Mouse (Mus musculus) thymus, postnatal 4 days (tissue): ENCODE data around the gene Sprr2a2.
"Not testable (repeated sequence)": the region's sequence is repeated elsewhere in the genome, so short reads cannot be mapped to it uniquely, and the experiment has no call there.

ENCODE experiments used
- DNase-seq: peaks from one replicate; pipeline ENCODE4 v3.0.0; 2021

The Sprr2a2 gene

DNA sequence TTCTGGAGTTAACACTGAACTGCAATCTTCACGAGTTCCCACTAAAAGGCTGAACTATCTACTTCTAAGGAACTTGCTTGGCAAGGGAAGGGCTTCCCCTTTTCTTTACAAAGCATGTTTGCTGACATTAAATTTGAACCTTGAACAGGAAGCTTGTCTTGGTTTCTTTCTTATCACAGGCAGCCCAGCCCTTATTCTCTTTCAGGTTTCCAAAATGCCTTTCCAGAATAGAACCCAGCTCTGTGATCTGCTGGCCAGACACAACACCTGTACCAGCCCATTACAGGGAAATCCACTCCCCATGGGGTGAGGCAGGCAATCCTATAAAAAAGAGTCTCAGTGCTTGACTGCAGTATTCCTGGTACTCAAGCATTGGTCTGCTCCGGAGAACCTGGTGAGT, at the start of gene Sprr2a2, which contains the start of gene Sprr2a1:
Gene Sprr2a2, plus strand, starts transcription at position 352 of the 400 bp plus-strand sequence.
Gene Sprr2a1, plus strand, starts transcription at position 231 of the 400 bp plus-strand sequence.
- not testable (repeated sequence) for DNase-seq

DNA sequence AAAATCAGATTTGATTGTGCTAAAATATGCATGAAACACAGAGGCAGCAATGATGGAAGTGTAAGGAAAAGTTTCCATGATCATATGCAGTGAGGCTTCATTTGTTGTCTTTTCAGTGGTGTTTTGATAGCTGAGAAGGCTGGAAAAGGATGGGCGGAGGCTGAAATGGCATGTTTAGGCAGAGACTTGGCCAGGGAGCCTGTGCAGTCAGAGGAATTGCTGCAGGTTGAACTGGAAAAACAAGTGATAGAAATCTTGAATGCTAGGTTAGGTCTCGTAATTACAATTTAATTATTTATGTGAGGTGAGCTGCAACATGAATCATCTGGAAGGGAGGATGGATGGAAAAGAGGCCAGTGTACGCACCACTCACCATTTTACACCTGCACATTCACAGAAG, 45.9 kb upstream of the Sprr2a2 start:
- DNase-seq: no peak

DNA sequence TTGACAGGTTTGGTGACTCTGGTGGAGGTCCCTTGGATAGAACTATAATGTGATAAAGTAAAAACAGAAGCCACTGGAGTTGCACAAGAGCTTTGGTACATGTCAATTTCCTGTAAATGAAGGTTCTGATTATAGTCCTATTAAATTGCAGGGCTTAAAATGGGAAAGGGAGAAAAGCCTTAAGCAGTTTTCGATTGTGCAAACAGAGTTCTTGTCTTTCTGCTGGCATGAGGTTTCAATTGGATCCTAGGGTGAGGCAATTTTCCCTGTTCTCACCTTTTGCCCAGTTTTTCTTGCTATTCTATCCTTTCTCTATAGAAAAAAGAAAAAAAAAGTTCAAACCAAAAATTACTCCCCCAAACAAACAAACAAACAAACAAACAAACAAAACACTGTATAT, 38.8 kb upstream of the Sprr2a2 start:
- no peak for DNase-seq

DNA sequence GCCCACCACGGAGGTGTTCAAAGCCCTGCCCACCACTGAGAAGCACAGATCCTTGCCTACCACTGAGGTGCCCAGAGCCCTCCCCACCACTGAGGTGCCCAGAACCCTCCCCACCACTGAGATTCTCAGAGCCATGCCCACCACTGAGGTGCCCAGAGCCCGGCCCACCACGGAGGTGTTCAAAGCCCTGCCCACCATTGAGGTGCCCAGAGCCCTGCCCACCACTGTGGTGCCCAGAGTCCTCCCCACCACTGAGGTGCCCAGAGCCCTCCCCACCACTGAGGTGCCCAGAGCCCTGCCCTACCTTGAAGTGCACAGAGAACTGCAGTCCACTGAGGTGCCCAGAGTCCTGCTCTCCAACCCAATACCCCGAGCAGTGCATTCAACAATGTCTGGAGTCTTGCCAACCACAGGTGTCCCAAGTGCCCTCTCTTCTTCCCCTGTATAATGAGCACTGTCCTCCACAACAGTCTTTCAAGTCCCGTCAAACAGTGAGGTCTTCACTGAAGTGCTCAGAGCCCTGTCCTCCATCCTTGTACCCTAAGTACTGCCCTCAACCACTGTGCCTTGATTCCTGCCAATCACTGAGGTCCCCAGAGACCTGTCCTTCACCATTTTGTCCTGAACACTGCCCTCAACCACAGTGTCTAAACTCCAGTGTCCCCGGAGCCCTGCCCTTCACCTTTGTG, 20.1 kb upstream of the Sprr2a2 start:
- DNase-seq: no peak

DNA sequence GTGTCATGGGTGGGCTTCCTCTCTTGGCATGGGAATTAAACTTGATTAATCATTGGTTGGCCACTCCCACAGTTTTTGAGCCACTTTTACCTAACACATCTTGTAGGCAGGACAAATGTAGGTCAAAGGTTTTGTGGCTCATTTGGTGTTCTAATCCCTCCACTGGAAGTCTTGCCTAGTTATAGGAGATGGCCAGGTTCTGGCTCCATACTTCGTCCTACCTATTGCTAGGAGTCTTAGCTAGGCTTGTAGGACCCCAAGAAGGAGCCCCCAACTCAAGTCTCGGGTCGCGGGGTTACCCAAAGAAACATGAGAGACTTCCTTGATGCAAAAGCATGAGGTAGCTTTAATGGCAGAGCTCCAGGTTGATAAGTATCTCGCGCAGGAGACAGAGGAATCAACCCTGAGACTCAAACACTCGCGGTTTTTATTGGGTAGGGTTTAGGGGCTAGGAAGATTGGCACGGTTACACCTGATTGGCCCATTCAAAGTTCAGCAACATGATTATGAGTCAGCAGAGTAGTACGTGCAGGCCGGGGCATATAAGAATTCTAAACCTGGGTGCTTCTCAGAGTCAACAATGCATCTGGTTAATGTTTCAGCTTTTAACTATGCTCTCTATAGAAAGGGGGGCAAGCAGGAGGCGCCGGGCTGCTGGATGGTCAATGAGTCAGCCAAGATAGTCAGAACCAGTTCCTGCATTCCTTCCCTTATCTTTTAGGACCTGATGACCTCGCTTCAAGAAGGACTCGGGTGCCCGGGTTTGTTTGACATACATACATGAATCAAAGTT, 4.4 kb upstream of the Sprr2a2 start:
- not testable (repeated sequence) for DNase-seq

DNA sequence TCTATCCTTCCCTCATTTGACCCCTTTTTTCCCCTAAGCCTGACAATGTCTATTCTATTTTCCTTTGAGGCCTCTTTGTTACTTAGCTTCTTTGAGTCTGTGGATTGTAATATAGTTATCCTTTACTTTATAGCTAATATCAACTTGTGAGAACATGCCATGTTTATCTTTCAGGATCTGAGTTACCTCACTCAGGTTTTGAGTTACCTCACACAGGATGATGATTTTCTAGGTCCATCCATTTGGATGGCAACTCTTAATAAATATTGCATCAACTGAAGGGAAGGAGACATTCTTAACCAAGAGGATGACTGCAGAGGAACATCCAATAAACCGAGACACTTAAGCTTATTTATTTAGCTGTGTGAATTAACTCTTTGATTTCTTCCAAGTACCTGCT, 3.7 kb upstream of the Sprr2a2 start:
- DNase-seq: not testable (repeated sequence)

DNA sequence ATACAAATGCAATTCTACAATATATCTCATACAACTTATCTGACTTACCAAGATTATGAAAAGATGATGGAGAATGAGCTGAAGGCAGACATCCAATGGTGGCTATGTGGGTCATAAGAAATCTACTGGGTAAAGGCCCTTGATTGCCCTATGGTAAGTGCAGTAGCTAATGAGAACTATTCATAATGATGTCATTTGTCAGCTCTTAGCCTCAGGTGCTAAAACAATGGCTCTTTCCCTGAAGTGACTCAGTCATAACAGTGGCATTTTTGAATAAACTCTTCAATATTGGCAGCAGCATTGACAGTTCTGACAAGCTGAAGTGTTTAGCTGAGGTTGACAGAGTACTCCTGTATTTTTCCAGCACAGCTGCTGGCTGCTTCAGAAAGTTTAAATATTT, 2.1 kb upstream of the Sprr2a2 start:
- not testable (repeated sequence) for DNase-seq

DNA sequence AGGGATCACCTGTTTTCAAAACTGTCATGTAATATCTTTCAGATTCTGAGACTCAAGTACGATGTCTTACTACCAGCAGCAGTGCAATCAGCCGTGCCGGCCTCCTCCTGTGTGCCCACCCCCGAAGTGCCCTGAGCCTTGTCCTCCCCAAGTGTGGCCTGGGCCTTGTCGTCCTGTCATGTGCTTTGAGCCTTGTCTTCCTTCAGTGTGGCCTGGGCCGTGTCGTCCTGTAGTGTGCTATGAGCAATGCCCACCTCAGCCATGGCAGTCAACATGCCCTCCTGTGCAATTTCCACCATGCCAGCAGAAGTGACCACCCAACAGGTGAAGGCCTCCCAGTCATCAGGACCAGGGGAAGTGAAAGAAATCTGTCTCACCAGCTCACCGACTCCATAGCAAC, 3.3 kb downstream of the Sprr2a2 start:
- DNase-seq: not testable (repeated sequence)

DNA sequence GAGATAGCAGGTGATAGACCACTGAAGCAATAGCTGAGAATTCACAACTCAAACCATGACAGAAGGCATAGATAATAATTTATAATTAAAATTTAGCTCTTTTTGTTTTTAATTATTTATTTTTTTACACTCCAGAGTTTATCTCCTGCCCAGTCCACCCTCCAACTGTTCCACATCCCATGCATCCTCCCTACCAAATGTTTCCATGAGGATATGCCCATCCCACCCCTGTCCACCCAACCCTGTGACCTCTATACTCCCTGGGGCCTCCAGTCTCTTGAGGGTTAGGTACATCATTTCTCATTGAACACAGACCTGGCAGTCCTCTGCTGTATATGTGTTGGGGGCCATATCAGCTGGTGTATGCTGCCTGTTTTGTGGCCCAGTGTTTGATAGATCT, 8.0 kb downstream of the Sprr2a2 start:
- DNase-seq: not testable (repeated sequence)

DNA sequence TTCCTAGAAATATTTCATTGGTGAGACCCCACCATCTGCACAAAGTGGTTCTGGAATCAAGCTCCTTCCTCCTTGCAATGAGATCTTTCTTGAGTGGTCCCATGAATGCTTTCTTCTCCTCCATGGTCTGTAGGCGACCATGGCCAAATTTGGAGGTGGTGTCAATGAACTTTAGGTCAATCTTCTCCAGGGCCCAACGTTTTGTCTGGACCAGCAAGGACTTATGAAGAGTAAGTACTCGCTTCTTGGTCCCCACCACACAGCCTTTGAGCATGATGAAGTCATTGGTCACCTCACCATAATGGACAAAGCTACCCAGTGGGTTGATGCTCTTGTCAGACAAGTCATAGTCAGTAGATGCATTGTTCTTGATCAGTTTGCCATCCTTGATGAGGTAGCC, 11.7 kb downstream of the Sprr2a2 start:
- DNase-seq: not testable (repeated sequence)

DNA sequence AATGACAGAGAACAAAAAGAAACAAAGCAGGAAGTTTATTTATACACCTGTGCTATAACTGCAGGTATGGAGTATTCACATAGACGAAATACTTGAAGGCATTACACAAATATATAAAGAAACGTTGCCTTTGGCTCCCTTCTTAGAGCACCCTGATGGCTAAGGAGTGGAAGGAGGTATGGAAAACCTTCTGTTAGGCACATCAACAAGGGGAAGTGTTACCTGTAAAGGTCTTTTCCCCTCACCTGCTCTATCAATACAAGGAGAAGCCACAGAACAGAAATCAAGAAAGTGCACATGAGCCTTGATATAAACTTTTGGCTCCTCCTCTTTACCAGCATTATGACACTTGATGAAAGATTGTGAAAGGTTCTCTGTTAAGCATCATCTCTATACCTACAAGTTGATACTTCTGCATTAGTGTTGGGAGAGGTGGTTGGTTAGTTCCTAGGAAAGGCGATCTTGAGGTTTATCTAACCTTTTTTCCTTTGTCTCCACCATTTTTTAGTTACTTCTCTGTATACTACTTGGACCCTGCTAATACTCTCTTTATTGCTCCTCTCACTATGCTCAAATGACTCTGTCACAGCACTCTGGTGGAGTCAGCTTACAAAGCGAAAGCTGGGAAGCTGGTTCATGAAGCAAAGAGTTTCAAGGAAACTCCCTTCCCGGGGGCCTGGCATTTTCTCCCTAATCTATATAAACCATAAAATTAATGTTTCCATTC, 20.9 kb downstream of the Sprr2a2 start:
- DNase-seq: not testable (repeated sequence)

DNA sequence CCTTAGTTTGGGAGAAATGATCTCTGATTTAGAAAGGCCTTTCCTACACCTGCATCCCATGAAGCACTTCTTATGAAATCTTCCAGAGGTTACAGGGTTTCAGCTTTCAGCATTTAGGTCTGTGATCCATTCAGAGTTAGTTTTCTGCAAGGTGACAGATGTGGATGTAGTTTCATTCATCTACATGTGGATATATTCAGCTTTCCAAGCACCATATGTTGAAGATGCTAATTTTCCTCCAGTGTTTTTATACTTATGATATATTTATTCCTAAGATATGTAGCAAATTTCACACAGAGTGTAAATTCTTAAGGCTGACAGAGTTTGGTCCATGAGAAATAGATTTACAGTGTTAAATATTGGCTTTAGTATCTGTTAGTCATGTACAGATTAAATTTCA, 23.0 kb downstream of the Sprr2a2 start:
- not testable (repeated sequence) for DNase-seq

DNA sequence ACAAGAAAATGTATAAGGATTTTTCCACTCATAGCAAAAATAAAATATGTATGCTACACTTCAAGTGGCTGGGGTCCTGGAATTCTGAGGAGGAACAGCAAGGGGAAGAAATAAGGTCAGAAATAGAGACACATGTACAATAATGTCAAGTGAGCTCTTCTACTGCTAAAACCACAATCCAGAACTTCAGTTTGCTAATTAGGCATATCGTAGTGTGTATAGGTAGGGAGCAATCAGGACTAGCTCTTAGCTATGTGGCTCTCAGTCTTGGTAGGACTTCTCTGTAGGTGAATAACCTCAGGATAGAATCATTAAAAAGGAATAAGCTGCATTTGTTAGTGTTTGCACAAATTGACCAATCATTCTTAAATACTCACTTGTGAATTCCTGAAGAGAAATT, 23.5 kb downstream of the Sprr2a2 start:
- DNase-seq: not testable (repeated sequence)

DNA sequence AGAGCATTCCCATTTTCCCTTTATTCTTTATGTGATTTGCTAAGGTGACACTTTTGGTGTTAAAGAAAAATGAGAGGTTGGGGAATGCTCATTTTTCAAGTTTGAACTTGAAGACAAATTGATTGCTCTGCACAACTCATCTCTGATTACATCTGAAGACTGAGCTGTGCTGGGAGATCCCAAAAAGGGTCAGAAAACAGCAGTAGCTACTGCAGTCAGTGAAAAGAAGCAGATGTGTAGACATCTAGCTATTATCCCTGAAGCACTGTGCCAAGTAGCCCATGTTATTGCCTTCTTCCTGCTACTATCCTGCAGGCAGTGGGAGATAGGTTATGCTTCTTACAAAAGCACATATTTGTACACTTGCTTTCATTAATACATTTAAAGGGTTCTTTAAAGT, 29.1 kb downstream of the Sprr2a2 start:
- not testable (repeated sequence) for DNase-seq

DNA sequence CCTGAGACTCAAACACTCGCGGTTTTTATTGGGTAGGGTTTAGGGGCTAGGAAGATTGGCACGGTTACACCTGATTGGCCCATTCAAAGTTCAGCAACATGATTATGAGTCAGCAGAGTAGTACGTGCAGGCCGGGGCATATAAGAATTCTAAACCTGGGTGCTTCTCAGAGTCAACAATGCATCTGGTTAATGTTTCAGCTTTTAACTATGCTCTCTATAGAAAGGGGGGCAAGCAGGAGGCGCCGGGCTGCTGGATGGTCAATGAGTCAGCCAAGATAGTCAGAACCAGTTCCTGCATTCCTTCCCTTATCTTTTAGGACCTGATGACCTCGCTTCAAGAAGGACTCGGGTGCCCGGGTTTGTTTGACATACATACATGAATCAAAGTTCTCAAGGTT, 30.5 kb downstream of the Sprr2a2 start:
- not testable (repeated sequence) for DNase-seq

DNA sequence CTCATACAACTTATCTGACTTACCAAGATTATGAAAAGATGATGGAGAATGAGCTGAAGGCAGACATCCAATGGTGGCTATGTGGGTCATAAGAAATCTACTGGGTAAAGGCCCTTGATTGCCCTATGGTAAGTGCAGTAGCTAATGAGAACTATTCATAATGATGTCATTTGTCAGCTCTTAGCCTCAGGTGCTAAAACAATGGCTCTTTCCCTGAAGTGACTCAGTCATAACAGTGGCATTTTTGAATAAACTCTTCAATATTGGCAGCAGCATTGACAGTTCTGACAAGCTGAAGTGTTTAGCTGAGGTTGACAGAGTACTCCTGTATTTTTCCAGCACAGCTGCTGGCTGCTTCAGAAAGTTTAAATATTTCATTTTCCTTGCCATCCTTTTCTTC, 32.8 kb downstream of the Sprr2a2 start:
- not testable (repeated sequence) for DNase-seq

DNA sequence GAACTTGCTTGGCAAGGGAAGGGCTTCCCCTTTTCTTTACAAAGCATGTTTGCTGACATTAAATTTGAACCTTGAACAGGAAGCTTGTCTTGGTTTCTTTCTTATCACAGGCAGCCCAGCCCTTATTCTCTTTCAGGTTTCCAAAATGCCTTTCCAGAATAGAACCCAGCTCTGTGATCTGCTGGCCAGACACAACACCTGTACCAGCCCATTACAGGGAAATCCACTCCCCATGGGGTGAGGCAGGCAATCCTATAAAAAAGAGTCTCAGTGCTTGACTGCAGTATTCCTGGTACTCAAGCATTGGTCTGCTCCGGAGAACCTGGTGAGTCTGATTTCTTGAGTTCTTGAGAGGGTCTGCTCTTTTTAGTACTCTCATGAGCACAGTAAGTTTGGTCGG, 34.7 kb downstream of the Sprr2a2 start:
- DNase-seq: not testable (repeated sequence)

DNA sequence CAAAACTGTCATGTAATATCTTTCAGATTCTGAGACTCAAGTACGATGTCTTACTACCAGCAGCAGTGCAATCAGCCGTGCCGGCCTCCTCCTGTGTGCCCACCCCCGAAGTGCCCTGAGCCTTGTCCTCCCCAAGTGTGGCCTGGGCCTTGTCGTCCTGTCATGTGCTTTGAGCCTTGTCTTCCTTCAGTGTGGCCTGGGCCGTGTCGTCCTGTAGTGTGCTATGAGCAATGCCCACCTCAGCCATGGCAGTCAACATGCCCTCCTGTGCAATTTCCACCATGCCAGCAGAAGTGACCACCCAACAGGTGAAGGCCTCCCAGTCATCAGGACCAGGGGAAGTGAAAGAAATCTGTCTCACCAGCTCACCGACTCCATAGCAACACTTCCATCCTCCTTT, 38.1 kb downstream of the Sprr2a2 start:
- DNase-seq: not testable (repeated sequence)

DNA sequence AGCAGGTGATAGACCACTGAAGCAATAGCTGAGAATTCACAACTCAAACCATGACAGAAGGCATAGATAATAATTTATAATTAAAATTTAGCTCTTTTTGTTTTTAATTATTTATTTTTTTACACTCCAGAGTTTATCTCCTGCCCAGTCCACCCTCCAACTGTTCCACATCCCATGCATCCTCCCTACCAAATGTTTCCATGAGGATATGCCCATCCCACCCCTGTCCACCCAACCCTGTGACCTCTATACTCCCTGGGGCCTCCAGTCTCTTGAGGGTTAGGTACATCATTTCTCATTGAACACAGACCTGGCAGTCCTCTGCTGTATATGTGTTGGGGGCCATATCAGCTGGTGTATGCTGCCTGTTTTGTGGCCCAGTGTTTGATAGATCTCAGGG, 42.8 kb downstream of the Sprr2a2 start:
- DNase-seq: not testable (repeated sequence)

DNA sequence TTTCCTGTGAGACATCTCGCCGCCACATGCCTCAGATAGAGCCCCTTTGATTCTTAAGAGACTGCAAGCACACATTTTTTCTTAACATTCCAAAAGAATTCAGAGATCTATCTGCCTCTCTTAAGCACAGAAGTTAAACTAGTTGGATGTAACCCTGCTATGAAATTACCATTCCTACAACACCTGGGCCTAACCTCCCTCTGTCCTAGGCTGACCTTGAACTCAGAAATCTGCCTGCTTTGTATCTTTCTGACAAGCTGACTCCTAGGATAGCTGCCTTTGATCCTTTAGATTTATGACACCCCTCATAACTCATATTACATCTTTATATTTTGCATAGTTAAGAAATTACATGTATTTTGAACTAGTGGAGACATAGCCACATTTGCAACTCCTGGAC, 47.7 kb downstream of the Sprr2a2 start:
- not testable (repeated sequence) for DNase-seq

DNA sequence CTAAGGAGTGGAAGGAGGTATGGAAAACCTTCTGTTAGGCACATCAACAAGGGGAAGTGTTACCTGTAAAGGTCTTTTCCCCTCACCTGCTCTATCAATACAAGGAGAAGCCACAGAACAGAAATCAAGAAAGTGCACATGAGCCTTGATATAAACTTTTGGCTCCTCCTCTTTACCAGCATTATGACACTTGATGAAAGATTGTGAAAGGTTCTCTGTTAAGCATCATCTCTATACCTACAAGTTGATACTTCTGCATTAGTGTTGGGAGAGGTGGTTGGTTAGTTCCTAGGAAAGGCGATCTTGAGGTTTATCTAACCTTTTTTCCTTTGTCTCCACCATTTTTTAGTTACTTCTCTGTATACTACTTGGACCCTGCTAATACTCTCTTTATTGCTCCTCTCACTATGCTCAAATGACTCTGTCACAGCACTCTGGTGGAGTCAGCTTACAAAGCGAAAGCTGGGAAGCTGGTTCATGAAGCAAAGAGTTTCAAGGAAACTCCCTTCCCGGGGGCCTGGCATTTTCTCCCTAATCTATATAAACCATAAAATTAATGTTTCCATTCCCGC, 55.8 kb downstream of the Sprr2a2 start:
- not testable (repeated sequence) for DNase-seq

DNA sequence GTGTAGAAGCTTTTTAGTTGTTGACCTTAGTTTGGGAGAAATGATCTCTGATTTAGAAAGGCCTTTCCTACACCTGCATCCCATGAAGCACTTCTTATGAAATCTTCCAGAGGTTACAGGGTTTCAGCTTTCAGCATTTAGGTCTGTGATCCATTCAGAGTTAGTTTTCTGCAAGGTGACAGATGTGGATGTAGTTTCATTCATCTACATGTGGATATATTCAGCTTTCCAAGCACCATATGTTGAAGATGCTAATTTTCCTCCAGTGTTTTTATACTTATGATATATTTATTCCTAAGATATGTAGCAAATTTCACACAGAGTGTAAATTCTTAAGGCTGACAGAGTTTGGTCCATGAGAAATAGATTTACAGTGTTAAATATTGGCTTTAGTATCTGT, 57.8 kb downstream of the Sprr2a2 start:
- DNase-seq: not testable (repeated sequence)

DNA sequence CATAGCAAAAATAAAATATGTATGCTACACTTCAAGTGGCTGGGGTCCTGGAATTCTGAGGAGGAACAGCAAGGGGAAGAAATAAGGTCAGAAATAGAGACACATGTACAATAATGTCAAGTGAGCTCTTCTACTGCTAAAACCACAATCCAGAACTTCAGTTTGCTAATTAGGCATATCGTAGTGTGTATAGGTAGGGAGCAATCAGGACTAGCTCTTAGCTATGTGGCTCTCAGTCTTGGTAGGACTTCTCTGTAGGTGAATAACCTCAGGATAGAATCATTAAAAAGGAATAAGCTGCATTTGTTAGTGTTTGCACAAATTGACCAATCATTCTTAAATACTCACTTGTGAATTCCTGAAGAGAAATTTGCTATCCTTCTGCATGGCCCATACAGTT, 58.3 kb downstream of the Sprr2a2 start:
- not testable (repeated sequence) for DNase-seq
